Mouse (Mus musculus) B cell, adult (primary cell): ENCODE data around the gene Tm4sf4. TPM values are rescaled to one million over a fixed set of nuclear protein-coding genes. Genes with fewer than 3 reads are reported as not detected.

Experiments
- total RNA-seq: library from RNA; stranded (reverse); gene quantifications from 4 replicates; pipeline ENCODE4 v1.2.4, GENCODE M21; 2023; ENCODE audit not compliant: inconsistent age

The Tm4sf4 gene
- total RNA-seq = not detected in 4 replicates

DNA sequence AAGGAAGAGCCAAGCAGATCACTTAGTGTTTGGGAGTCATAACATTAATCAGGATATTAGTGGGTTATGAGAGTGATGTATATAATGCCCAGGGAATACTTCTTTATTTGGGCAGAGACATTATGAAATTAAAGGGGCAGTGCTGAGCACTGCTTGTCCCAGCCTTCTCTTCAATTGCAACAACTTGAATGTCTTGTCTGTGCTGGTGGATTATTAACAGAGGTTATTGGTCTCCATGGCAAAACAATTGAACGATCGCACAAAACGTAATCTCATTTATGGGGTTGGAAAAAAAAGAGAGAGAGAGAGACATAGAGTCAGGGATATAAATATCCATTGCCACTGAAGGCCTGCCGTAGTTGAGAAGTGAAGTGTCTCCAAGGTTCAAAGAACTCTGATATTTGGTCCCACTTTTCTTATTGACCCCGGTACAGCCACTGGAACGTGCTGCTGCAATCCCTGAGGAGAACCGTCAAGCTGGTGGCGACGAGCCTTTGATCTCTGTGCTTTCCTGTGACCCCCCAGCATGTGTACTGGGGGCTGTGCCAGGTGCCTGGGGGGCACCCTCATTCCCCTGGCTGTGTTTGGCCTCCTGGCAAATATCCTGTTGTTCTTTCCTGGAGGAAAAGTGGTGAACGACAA, at the start of gene Tm4sf4:
Gene Tm4sf4, plus strand, starts transcription at position 226 of the 642 bp plus-strand sequence.

Other genes with a start within 250 kb of the Tm4sf4 start
- gene Tm4sf1, start 123.3 kb upstream of the Tm4sf4 start, total RNA-seq = not detected in 4 replicates
- gene Wwtr1, start 150.6 kb downstream of the Tm4sf4 start, total RNA-seq = 0.12 TPM in 1 of 4 replicates, not detected in the others
- gene Commd2, start 226.4 kb downstream of the Tm4sf4 start, total RNA-seq = 21.3 to 25.6 TPM (median 23.0 TPM) in 4 replicates